Mouse (Mus musculus) C2C12 (cell line): ENCODE measurements around the gene Tbc1d14.

Source experiments
- CEBPB ChIP-seq: IDR thresholded peaks from one replicate; pipeline ENCODE4 v1.6.1; 2011; ENCODE audit warnings: low read depth, mild to moderate bottlenecking, control low read depth, moderate library complexity
- CTCF ChIP-seq: IDR thresholded peaks from one replicate; pipeline ENCODE4 v1.5.1; 2011; ENCODE audit not compliant: control insufficient read depth, insufficient read depth, insufficient read length
- FOSL1 ChIP-seq: IDR thresholded peaks from one replicate; pipeline ENCODE4 v1.8.0; 2011; ENCODE audit warnings: mild to moderate bottlenecking, low read length; ENCODE audit not compliant: poor library complexity, insufficient read depth, severe bottlenecking
- MAX ChIP-seq: IDR thresholded peaks from one replicate; pipeline ENCODE4 v1.6.1; 2011; ENCODE audit warnings: mild to moderate bottlenecking, control low read depth
- USF1 ChIP-seq: IDR thresholded peaks from one replicate; pipeline ENCODE4 v1.6.1; 2011; ENCODE audit warnings: low read depth, mild to moderate bottlenecking, control low read depth, moderate library complexity

DNA sequence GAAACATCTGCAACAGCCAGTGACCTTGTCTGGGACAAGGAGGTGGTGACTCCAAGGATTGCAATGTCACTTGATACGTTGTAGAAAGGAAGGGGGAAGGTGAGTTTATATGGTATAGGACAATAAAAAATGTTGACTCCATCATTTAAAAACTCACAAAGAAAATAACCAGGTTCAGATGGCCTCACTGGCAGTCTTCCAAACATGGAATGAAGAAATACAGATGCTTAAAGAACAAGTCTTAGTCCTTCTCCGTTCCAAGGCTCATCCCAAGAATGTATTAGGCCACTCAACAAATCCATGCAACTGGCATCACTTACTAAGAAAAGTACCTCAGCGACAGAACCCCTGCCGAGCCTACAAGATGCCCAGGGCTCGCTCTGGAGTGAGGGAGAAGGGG is 38.6 kb downstream of the Tbc1d14 start:
- TF ChIP-seq CTCF, result no peak
- no peak for TF ChIP-seq MAX
- no peak for TF ChIP-seq USF1
- TF ChIP-seq CEBPB, result no peak
- no peak for TF ChIP-seq FOSL1
